28 mouse cellular contexts compared by ENCODE assay signal in genomic region chr11:55320990-55321389, GRCm38 (mm10). TPM values are rescaled to one million over a fixed set of nuclear protein-coding genes. Genes with fewer than 3 reads are reported as not detected.
"Had no signal": no experiment of that assay in that cellular context is flagged by ENCODE, and none has a peak within 500 bp of the region (broad histone marks: within the 10 kb centered on the region; RNA-seq: fewer than 3 reads in every experiment).

No protein-coding gene starts in this region.

- DNase-seq: cerebellum, adult 9-11 months; cerebellum, postnatal 10 days; cerebellum, postnatal 14 days; cerebellum, postnatal 36 days; embryo, embryonic 11 days; forebrain, postnatal 0 days; gastrocnemius, adult 2 months; gastrocnemius, postnatal 10 days; gastrocnemius, postnatal 14 days; gastrocnemius, postnatal 25 days; gastrocnemius, postnatal 36 days; heart, adult 11 months; heart, adult 18-20 months; heart, adult 2 months had no signal

- H3K4me3 ChIP-seq: embryonic facial prominence, embryonic 10.5 days; embryonic facial prominence, embryonic 12.5 days; embryonic facial prominence, embryonic 13.5 days; embryonic facial prominence, embryonic 15.5 days; erythroblast, embryonic 14.5 days; forebrain, embryonic 10.5 days; forebrain, embryonic 12.5 days; forebrain, embryonic 13.5 days; forebrain, embryonic 15.5 days; gastrocnemius, adult 2 months; heart, adult 2 months had no signal

- H3K27ac ChIP-seq: embryonic facial prominence, embryonic 10.5 days; embryonic facial prominence, embryonic 12.5 days; embryonic facial prominence, embryonic 13.5 days; embryonic facial prominence, embryonic 15.5 days; forebrain, embryonic 10.5 days; forebrain, embryonic 12.5 days; forebrain, embryonic 13.5 days; forebrain, embryonic 15.5 days; gastrocnemius, adult 2 months; heart, adult 2 months had no signal

- H3K4me1 ChIP-seq: forebrain, embryonic 10.5 days had no signal

- ATAC-seq: forebrain, embryonic 13.5 days; forebrain, embryonic 14.5 days; forebrain, embryonic 15.5 days; forebrain, embryonic 16.5 days; forebrain, postnatal 0 days had no signal

- H3K27me3 ChIP-seq: embryonic facial prominence, embryonic 12.5 days; embryonic facial prominence, embryonic 13.5 days; embryonic facial prominence, embryonic 15.5 days; forebrain, embryonic 12.5 days; forebrain, embryonic 13.5 days; forebrain, embryonic 15.5 days had no signal

- H3K9me3 ChIP-seq: embryonic facial prominence, embryonic 10.5 days; embryonic facial prominence, embryonic 12.5 days; embryonic facial prominence, embryonic 13.5 days; embryonic facial prominence, embryonic 15.5 days; forebrain, embryonic 10.5 days; forebrain, embryonic 12.5 days; forebrain, embryonic 13.5 days; forebrain, embryonic 15.5 days had no signal

- H3K36me3 ChIP-seq: embryonic facial prominence, embryonic 10.5 days; embryonic facial prominence, embryonic 12.5 days; embryonic facial prominence, embryonic 13.5 days; embryonic facial prominence, embryonic 15.5 days; forebrain, embryonic 10.5 days; forebrain, embryonic 12.5 days; forebrain, embryonic 15.5 days had no signal

RNA-seq across cellular contexts. Expression of gene Fat2, which starts 15.4 kb away (rescaled TPM):
- total RNA-seq: common myeloid progenitor, adult 5-6 weeks; granulocyte monocyte progenitor cell, adult 5-6 weeks had no signal
- polyA plus RNA-seq: erythroblast, embryonic 14.5 days; forebrain, embryonic 13.5 days; heart, embryonic 11.5 days had no signal
